13 mouse cellular contexts compared by ENCODE assay signal in genomic region chr7:134723509-134723908, GRCm38 (mm10).
"Had no signal": no experiment of that assay in that cellular context is flagged by ENCODE, and none has a peak within 500 bp of the region (broad histone marks: within the 10 kb centered on the region; RNA-seq: fewer than 3 reads in every experiment).

No protein-coding gene starts in this region.

- ATAC-seq: liver, embryonic 12.5 days; midbrain, embryonic 13.5 days had no signal

- DNase-seq: kidney, adult 9 months; kidney, postnatal 14 days; kidney, postnatal 4 days; liver; lung, adult 18-20 months; lung, postnatal 10 days; lung, postnatal 36 days; right cerebral cortex, adult 18-20 months; right cerebral cortex, postnatal 14 days; right cerebral cortex, postnatal 4 days; thymus, postnatal 25 days had no signal
